Mouse (Mus musculus) hindbrain, embryonic 15.5 days (tissue): ENCODE results near the gene Irf2. TPM values are rescaled to one million over a fixed set of nuclear protein-coding genes. Genes with fewer than 3 reads are reported as not detected.
A peak's percentile ranks its signal among the peaks of the same experiment; 100 is the strongest.

ENCODE experiments used
- ATAC-seq: fragments of 200-750 bp; cut with Nextera tagmentation; 2 replicates; pipeline ENCODE4 v1.8.0; 2017; ENCODE audit warnings: low read depth, moderate number of reproducible peaks, moderate TSS enrichment; ENCODE audit not compliant: low FRiP score
- H3K27ac ChIP-seq: fragments of 300-500 bp; sonication (generic); replicated peaks from 2 replicates; pipeline ENCODE4 v1.5.1; 2015; ENCODE audit warnings: mild to moderate bottlenecking, inconsistent platforms
- H3K27me3 ChIP-seq: fragments of 300-500 bp; sonication (generic); 2 replicates; pipeline ENCODE4 v1.6.1; 2015; ENCODE audit warnings: control low read depth, inconsistent platforms
- H3K36me3 ChIP-seq: fragments of 300-500 bp; sonication (generic); 2 replicates; pipeline ENCODE4 v1.6.1; 2015; ENCODE audit warnings: control low read depth, inconsistent platforms
- H3K4me1 ChIP-seq: fragments of 300-500 bp; sonication (generic); replicated peaks from 2 replicates; pipeline ENCODE4 v1.6.1; 2015; ENCODE audit warnings: control low read depth, inconsistent platforms
- H3K4me2 ChIP-seq: fragments of 300-500 bp; sonication (generic); 2 replicates; pipeline ENCODE4 v1.6.1; 2015; ENCODE audit warnings: moderate library complexity, mild to moderate bottlenecking, inconsistent platforms
- H3K4me3 ChIP-seq: fragments of 300-500 bp; sonication (generic); 2 replicates; pipeline ENCODE4 v1.5.1; 2015; ENCODE audit warnings: mild to moderate bottlenecking, inconsistent platforms
- H3K9ac ChIP-seq: fragments of 300-500 bp; sonication (generic); 2 replicates; pipeline ENCODE4 v1.6.1; 2015; ENCODE audit warnings: inconsistent platforms
- H3K9me3 ChIP-seq: fragments of 300-500 bp; sonication (generic); 2 replicates; pipeline ENCODE4 v1.6.1; 2016; ENCODE audit warnings: control low read depth, inconsistent platforms
- WGBS: fragments of 180-500 bp; shearing (Covaris S2); methylation state at CpG from one replicate; pipeline ENCODE4 v1.1.7; 2015; 5-methylcytosine and 5-hydroxymethylcytosine counted together
- polyA plus RNA-seq: library from polyadenylated mRNA; unstranded; fragments of >200 nt; fragmentation: Nextera tagmentation; extraction: Ambion mirVana; gene quantifications from 2 replicates; pipeline ENCODE4 v1.2.1, GENCODE M21; 2015

Irf2 gene
- polyA plus RNA-seq, 1 experiment from 2014 or later, result 11.2 TPM

DNA sequence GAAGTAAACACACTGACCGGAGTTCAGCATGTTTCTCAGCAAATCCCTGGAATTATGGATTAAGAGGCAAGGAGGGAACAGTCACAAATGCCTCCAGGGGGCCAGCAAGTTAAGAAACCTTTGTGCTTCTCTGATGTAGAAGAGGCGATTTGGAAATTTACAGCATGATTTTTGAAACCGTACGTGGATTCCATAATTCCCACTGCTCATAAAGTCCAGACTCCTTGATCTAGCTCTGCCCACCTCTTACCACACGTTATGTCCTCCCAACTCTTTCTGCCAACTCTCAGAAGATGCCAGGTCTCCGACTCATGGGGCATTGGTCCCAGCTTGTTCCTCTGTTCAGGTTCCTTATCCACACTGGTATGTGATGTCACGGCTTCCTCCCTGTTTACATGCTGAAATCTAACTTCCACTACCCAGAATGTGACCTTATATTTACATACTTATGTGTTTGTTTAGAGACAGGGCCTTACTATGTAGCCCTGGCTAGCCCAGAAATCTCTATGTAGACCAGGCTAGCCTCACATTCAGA lies 7.1 kb upstream of the Irf2 start:
- Histone ChIP-seq H3K4me3 (no peak overlapping the region), H3K4me1 (no peaks in the 10 kb centered on the region), H3K4me2 (no peak overlapping the region), H3K36me3 (no peaks in the 10 kb centered on the region), H3K9ac (no peak overlapping the region), H3K9me3 (no peaks in the 10 kb centered on the region), H3K27ac (no peak overlapping the region), H3K27me3 (no peaks in the 10 kb centered on the region)
- no peak for ATAC-seq
- WGBS, result 92% methylated on average over 7 of the region's 7 CpGs

- no peaks in the 10 kb centered on the region for H3K9me3 ChIP-seq
- H3K4me2 ChIP-seq, result no peak overlapping the region
- H3K36me3 ChIP-seq, result no peaks in the 10 kb centered on the region
- 86% methylated on average over 8 of the region's 8 CpGs for WGBS
- no peak overlapping the region for H3K9ac ChIP-seq
- no peak for ATAC-seq
- 0 out of 2 replicates have a peak, but pooled peaks cover 5% of the 10 kb centered on the region for H3K4me1 ChIP-seq
- H3K27me3 ChIP-seq, result no peaks in the 10 kb centered on the region
- H3K4me3 ChIP-seq, result no peak overlapping the region
- H3K27ac ChIP-seq, result no peak overlapping the region
Measured at GRCm38 (mm10) chr8:46733603-46734002, 5.9 kb upstream of the Irf2 start.

GRCm38 (mm10) chr8:46735505-46735904 lies 4.0 kb upstream of the Irf2 start:
- H3K9me3 ChIP-seq, result no peaks in the 10 kb centered on the region
- peaks cover 10% of the 10 kb centered on the region; the same call in 1 of the 2 replicates for H3K4me1 ChIP-seq
- no peak overlapping the region for H3K4me3 ChIP-seq
- no peak overlapping the region for H3K9ac ChIP-seq
- no peak overlapping the region for H3K27ac ChIP-seq
- no peaks in the 10 kb centered on the region for H3K27me3 ChIP-seq
- no peaks in the 10 kb centered on the region for H3K36me3 ChIP-seq
- WGBS, result 78% methylated on average over 11 of the region's 11 CpGs
- no peak for ATAC-seq
- H3K4me2 ChIP-seq, result no peak overlapping the region

- no peak overlapping the region for H3K4me2 ChIP-seq
Measured at GRCm38 (mm10) chr8:46736260-46736659, 3.3 kb upstream of the Irf2 start.

GRCm38 (mm10) chr8:46737421-46737820 lies 2.1 kb upstream of the Irf2 start:
- ATAC-seq, result no peak
- peaks cover 18% of the 10 kb centered on the region for H3K4me1 ChIP-seq
- no peak overlapping the region for H3K9ac ChIP-seq
- WGBS, result 89% methylated on average over 10 of the region's 10 CpGs
- H3K4me3 ChIP-seq, result no peak overlapping the region
- H3K27me3 ChIP-seq, result no peaks in the 10 kb centered on the region
- no peaks in the 10 kb centered on the region for H3K9me3 ChIP-seq
- no peaks in the 10 kb centered on the region for H3K36me3 ChIP-seq
- H3K27ac ChIP-seq, result no peak overlapping the region
- H3K4me2 ChIP-seq, result no peak overlapping the region

More at GRCm38 (mm10) chr8:46736260-46736659, 3.3 kb upstream of the Irf2 start:
- no peak overlapping the region for H3K4me3 ChIP-seq
- H3K27ac ChIP-seq, result no peak overlapping the region
- H3K27me3 ChIP-seq, result no peaks in the 10 kb centered on the region
- no peaks in the 10 kb centered on the region for H3K9me3 ChIP-seq
- H3K36me3 ChIP-seq, result no peaks in the 10 kb centered on the region
- no peak overlapping the region for H3K9ac ChIP-seq
- 72% methylated on average over 3 of the region's 3 CpGs for WGBS
- no peak for ATAC-seq
- peaks cover 10% of the 10 kb centered on the region; the same call in 1 of the 2 replicates for H3K4me1 ChIP-seq

- no peak for ATAC-seq
- no peak overlapping the region for H3K27ac ChIP-seq
- no peaks in the 10 kb centered on the region for H3K27me3 ChIP-seq
- no peaks in the 10 kb centered on the region for H3K9me3 ChIP-seq
- H3K36me3 ChIP-seq, result no peaks in the 10 kb centered on the region
- no peak overlapping the region for H3K9ac ChIP-seq
- H3K4me1 ChIP-seq, result peaks cover 21% of the 10 kb centered on the region
- H3K4me2 ChIP-seq, result no peak overlapping the region
- H3K4me3 ChIP-seq, result no peak overlapping the region
- 64% methylated on average over 3 of the region's 3 CpGs for WGBS
Measured at GRCm38 (mm10) chr8:46737907-46738306, 1.6 kb upstream of the Irf2 start.

DNA sequence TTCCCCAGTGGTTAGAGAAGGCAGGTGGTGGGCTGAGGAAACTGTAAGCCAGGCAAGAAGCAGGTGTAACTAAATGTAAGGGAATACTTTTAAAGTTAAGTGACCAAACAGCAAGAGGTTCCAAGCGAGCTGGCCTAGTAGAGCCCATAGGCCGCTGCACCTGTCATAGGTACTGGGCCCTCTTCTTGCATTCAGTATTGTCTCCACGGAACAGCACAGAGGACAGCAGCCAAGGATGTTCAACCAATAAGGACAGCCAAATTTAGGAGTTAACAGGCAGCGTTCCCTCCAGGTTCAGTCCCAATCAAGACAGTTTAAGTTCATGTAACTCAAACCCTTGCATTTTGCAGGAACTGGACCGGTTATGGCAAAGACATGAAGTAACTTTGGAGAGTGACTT lies 931 bp upstream of the Irf2 start:
- H3K9me3 ChIP-seq, result no peaks in the 10 kb centered on the region
- peak overlapping the region; percentile 95 for H3K4me2 ChIP-seq
- WGBS, result 26% methylated on average over 5 of the region's 5 CpGs
- H3K27ac ChIP-seq, result no peak overlapping the region
- no peak for ATAC-seq
- H3K4me3 ChIP-seq, result peak overlapping the region; percentile 93
- H3K4me1 ChIP-seq, result peaks cover 21% of the 10 kb centered on the region
- H3K9ac ChIP-seq, result no peak overlapping the region
- H3K36me3 ChIP-seq, result no peaks in the 10 kb centered on the region
- no peaks in the 10 kb centered on the region for H3K27me3 ChIP-seq

DNA sequence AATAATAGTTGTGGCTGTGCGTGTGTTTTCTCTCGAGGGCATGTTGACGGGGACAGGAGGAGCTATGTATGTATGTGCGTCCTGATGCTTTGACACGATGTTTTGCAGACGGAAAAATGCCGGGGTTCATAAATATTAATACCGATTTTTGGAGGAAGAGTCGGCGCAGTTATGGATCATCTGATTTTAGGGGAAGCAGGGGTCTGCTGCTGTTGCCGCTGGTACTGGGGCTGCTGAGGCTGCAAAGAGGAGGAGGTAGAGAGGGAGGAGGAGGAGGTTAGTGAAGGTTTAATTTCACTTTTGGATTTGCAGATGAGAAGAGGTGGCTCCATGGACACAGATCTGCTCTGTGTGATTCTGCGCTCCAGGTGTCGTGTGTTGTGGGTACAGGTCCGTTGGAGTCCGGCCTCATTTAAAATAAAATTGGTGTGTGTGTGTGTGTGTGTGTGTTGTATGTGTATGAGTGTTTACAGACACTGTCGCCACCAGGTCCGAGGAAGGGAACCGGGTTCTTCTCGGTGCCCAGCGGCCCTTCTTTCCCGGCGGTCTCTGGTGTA lies 502 bp downstream of the Irf2 start:
- Histone ChIP-seq H3K9me3 (no peaks in the 10 kb centered on the region), H3K4me2 (peak overlapping the region; percentile 95), H3K27me3 (no peaks in the 10 kb centered on the region), H3K4me1 (peaks cover 21% of the 10 kb centered on the region), H3K36me3 (no peaks in the 10 kb centered on the region), H3K9ac (peak overlapping the region; percentile 94), H3K27ac (peak overlapping the region; percentile 91), H3K4me3 (peak overlapping the region; percentile 93)
- WGBS, result under 1% methylated on average over 22 of the region's 22 CpGs
- ATAC-seq, result peak; percentile 39

DNA sequence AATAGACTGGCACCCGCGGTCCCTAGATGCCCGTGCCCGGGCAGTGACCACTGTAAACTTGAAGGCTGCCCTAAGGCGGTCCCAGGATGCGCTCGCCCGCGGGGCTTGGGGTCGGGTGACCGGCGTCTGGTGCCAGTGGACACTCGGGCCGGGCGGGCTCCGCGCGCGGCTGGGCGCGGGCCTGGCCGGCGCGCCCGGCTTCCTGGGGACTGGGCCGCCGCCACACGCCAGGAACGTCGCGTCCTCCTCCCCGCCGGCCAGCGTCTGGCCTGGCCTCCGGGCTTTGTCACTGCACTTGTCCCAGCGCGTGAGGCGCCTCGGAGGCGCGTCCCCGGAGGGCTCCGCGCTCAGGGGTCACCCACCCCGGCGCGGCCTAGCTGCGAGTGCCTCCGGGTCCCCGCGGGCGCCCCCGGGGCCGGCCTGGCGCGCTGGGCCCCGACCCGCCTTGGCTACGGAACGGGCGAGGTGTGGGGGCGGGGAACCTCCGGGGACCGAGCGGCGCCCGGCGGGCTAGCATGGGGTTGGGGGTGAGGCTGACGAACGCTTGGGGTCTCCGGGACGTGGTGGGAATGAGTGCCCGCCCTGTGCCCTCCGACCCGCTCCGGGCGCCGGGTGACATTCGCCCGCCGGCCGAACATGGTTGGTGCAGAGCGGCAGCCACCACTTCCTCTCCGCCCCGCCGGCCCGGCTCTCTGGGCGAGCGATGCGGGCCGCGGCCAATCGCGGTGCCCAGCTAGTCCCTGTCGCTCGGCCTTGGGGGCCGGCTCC lies 1.2 kb downstream of the Irf2 start:
- no peaks in the 10 kb centered on the region for H3K36me3 ChIP-seq
- under 1% methylated on average over 91 of the region's 97 CpGs for WGBS
- no peaks in the 10 kb centered on the region for H3K27me3 ChIP-seq

DNA sequence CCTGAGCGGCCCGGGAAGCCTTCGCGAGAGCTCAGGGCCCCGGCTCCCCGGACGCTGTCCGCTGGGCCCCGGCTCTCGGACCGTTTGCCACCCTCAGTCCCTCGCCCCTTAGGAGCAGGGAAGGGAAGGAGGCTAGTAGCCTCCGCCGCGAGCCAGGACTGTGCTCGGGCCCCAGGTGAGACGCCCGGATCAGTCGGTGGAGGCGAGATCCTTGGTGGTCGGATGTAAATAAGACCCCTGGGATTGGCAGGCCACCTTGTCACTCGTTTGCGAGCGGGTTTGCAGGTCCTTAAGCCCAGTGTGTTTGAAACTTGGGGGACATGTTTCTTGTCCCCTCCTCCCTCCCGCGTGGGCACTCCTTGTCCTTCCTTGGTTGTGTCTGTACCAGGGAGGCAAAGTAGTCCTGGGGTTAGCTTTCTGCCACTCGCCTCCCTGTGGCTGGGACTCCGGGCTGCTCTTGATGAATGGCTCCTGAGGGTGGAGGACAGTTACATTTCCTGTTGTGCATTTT lies 1.8 kb downstream of the Irf2 start:
- under 1% methylated on average over 28 of the region's 28 CpGs for WGBS
- no peaks in the 10 kb centered on the region for H3K27me3 ChIP-seq
- H3K9me3 ChIP-seq, result no peaks in the 10 kb centered on the region
- H3K4me2 ChIP-seq, result peak overlapping the region; percentile 95
- H3K9ac ChIP-seq, result peak overlapping the region; percentile 94
- peak overlapping the region; percentile 91 for H3K27ac ChIP-seq
- H3K4me1 ChIP-seq, result peaks cover 21% of the 10 kb centered on the region
- ATAC-seq, result peak; percentile 13
- no peaks in the 10 kb centered on the region for H3K36me3 ChIP-seq
- peak overlapping the region; percentile 93 for H3K4me3 ChIP-seq

More for the DNA sequence above, 1.2 kb downstream of the Irf2 start:
- Histone ChIP-seq H3K9ac (peak overlapping the region; percentile 94), H3K9me3 (no peaks in the 10 kb centered on the region), H3K4me3 (peak overlapping the region; percentile 93), H3K27ac (peak overlapping the region; percentile 91), H3K4me1 (peaks cover 21% of the 10 kb centered on the region), H3K4me2 (peak overlapping the region; percentile 95)
- ATAC-seq, result peak; percentile 82

GRCm38 (mm10) chr8:46741991-46742690 lies 2.6 kb downstream of the Irf2 start:
- peak overlapping the region; percentile 93 for H3K4me3 ChIP-seq
- no peak overlapping the region for H3K9ac ChIP-seq
- peak overlapping the region; percentile 95 for H3K4me2 ChIP-seq
- no peaks in the 10 kb centered on the region for H3K27me3 ChIP-seq
- no peaks in the 10 kb centered on the region for H3K9me3 ChIP-seq
- 53% methylated on average over 8 of the region's 8 CpGs for WGBS
- H3K27ac ChIP-seq, result peak overlapping the region; percentile 91
- no peak for ATAC-seq
- peaks cover 21% of the 10 kb centered on the region for H3K4me1 ChIP-seq
- H3K36me3 ChIP-seq, result no peaks in the 10 kb centered on the region

GRCm38 (mm10) chr8:46742691-46743082 lies 3.2 kb downstream of the Irf2 start:
- no peak overlapping the region for H3K4me2 ChIP-seq
- ATAC-seq, result no peak
- H3K9me3 ChIP-seq, result no peaks in the 10 kb centered on the region
- no peaks in the 10 kb centered on the region for H3K27me3 ChIP-seq
- 84% methylated on average over 5 of the region's 5 CpGs for WGBS
- H3K4me1 ChIP-seq, result peaks cover 21% of the 10 kb centered on the region
- H3K9ac ChIP-seq, result no peak overlapping the region
- no peaks in the 10 kb centered on the region for H3K36me3 ChIP-seq
- H3K4me3 ChIP-seq, result no peak overlapping the region
- H3K27ac ChIP-seq, result no peak overlapping the region
